Mouse (Mus musculus) pancreas, adult 10 weeks (tissue): Measurements from ENCODE around the gene Zbtb3. TPM values are rescaled to one million over a fixed set of nuclear protein-coding genes. Genes with fewer than 3 reads are reported as not detected.

ENCODE experiments used
- polyA plus RNA-seq: library from polyadenylated mRNA; stranded (reverse); fragments of 350-450 nt; fragmentation: Illumina TruSeq; extraction: RNeasy Lipid Tissue Mini Kit (QIAGEN cat#74804); gene quantifications from one replicate; pipeline ENCODE4 v1.2.3, GENCODE M21; 2015; ENCODE audit warnings: low read depth, low replicate concordance; ENCODE audit not compliant: insufficient read depth

Zbtb3 gene
- polyA plus RNA-seq, 1 experiment from 2014 or later: not detected

Other genes with a start within 250 kb of the Zbtb3 start
- not detected for gene Slc22a8, start 211.3 kb upstream of the Zbtb3 start, polyA plus RNA-seq
- not detected for gene Slc22a6, start 184.5 kb upstream of the Zbtb3 start, polyA plus RNA-seq
- 0.18 TPM for gene Chrm1, start 138.8 kb upstream of the Zbtb3 start, polyA plus RNA-seq
- gene Slc3a2, start 79.2 kb upstream of the Zbtb3 start, polyA plus RNA-seq: 80.3 TPM
- 35.4 TPM for gene Wdr74, start 66.7 kb upstream of the Zbtb3 start, polyA plus RNA-seq
- not detected for gene 1700092M07Rik, start 61.8 kb upstream of the Zbtb3 start, polyA plus RNA-seq
- 67.2 TPM for gene Stx5a, start 61.1 kb upstream of the Zbtb3 start, polyA plus RNA-seq
- 127 TPM for gene Nxf1, start 45.5 kb upstream of the Zbtb3 start, polyA plus RNA-seq
- gene Tmem223, start 31.6 kb upstream of the Zbtb3 start, polyA plus RNA-seq: 32.1 TPM
- gene Tmem179b, start 28.1 kb upstream of the Zbtb3 start, polyA plus RNA-seq: 17.0 TPM
- 0.76 TPM for gene Taf6l, start 16.1 kb upstream of the Zbtb3 start, polyA plus RNA-seq
- gene Polr2g, start 4.0 kb upstream of the Zbtb3 start, polyA plus RNA-seq: 17.1 TPM
- 4.5 TPM for gene Ttc9c, start 16.8 kb downstream of the Zbtb3 start, polyA plus RNA-seq
- gene Hnrnpul2, start 17.5 kb downstream of the Zbtb3 start, polyA plus RNA-seq: 20.7 TPM
- not detected for gene AC129217.1, start 27.2 kb downstream of the Zbtb3 start, polyA plus RNA-seq
- gene Bscl2, start 34.9 kb downstream of the Zbtb3 start, polyA plus RNA-seq: 31.5 TPM
- gene Gng3, start 36.6 kb downstream of the Zbtb3 start, polyA plus RNA-seq: not detected
- 4.9 TPM for gene Lrrn4cl, start 48.2 kb downstream of the Zbtb3 start, polyA plus RNA-seq
- 28.6 TPM for gene Ubxn1, start 68.9 kb downstream of the Zbtb3 start, polyA plus RNA-seq
- 15.0 TPM for gene Uqcc3, start 78.4 kb downstream of the Zbtb3 start, polyA plus RNA-seq
- gene Lbhd1, start 81.2 kb downstream of the Zbtb3 start, polyA plus RNA-seq: 7.5 TPM
- not detected for gene Gm49403, start 81.4 kb downstream of the Zbtb3 start, polyA plus RNA-seq
- 7.3 TPM for gene 1810009A15Rik, start 86.3 kb downstream of the Zbtb3 start, polyA plus RNA-seq
- not detected for gene Gm49416, start 86.4 kb downstream of the Zbtb3 start, polyA plus RNA-seq
- 4.9 TPM for gene Ints5, start 90.5 kb downstream of the Zbtb3 start, polyA plus RNA-seq
- 50.2 TPM for gene Ganab, start 95.5 kb downstream of the Zbtb3 start, polyA plus RNA-seq
- 18.1 TPM for gene B3gat3, start 117.8 kb downstream of the Zbtb3 start, polyA plus RNA-seq
- gene Rom1, start 126.8 kb downstream of the Zbtb3 start, polyA plus RNA-seq: 0.74 TPM
- 11.7 TPM for gene Eml3, start 127.0 kb downstream of the Zbtb3 start, polyA plus RNA-seq
- gene Mta2, start 139.3 kb downstream of the Zbtb3 start, polyA plus RNA-seq: 16.1 TPM
- 7.9 TPM for gene Tut1, start 151.3 kb downstream of the Zbtb3 start, polyA plus RNA-seq
- gene Eef1g, start 164.5 kb downstream of the Zbtb3 start, polyA plus RNA-seq: 169 TPM
- gene Ahnak, start 186.7 kb downstream of the Zbtb3 start, polyA plus RNA-seq: 32.2 TPM